Mouse (Mus musculus) brain, embryonic 14.5 days (tissue): ENCODE results near the gene Unc119b. TPM values are rescaled to one million over a fixed set of nuclear protein-coding genes. Genes with fewer than 3 reads are reported as not detected.
"Not testable (repeated sequence)": the region's sequence is repeated elsewhere in the genome, so short reads cannot be mapped to it uniquely, and the experiment has no call there.

Experiments
- DNase-seq: peaks from one replicate; pipeline ENCODE4 v3.0.0-alpha.2; 2011; ENCODE audit warnings: low read depth
- CTCF ChIP-seq: fragments of 200-500 bp; IDR thresholded peaks from 2 replicates; pipeline ENCODE4 v1.5.1; 2012; ENCODE audit warnings: inconsistent platforms, mild to moderate bottlenecking, moderate library complexity, borderline replicate concordance; ENCODE audit not compliant: insufficient read depth, insufficient read length; ENCODE audit errors: extremely low read depth
- POLR2A ChIP-seq: fragments of 200-500 bp; IDR thresholded peaks from 2 replicates; pipeline ENCODE4 v1.6.1; 2012; ENCODE audit warnings: mild to moderate bottlenecking, inconsistent platforms, borderline replicate concordance; ENCODE audit not compliant: poor library complexity, insufficient read depth, insufficient read length, severe bottlenecking; ENCODE audit errors: extremely low read depth
- polyA plus RNA-seq: library from polyadenylated mRNA; depleted of rRNA; stranded (reverse); fragments of >200 nt; gene quantifications from 2 replicates; pipeline ENCODE4 v1.2.3, GENCODE M21; 2012; rRNA removed

The Unc119b gene
- polyA plus RNA-seq, 1 experiment: 49.7 TPM

DNA sequence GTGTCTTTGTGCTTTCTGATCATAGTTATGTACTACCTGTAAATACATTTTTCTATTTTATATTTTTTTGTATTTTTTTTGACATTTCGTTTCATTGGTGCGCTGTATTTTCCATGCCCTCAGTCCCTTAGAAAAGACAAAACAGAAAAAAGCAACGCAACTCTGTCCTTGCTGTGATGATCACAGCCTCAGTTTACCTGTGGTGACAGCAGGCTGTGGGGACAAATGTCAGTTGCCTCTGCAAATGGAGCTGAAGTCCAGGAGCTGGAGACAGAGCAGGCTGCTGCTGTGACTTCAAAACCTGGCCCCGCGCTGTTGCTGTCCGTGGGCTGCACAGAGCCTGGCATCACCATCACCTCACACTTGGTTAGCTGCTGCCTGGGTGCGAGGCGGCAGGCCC lies 36.6 kb downstream of the Unc119b start, which contains the start of gene Gm10401:
Gene Gm10401, minus strand, starts transcription at position 101 of the 400 bp plus-strand sequence.
- DNase-seq: no peak
- TF ChIP-seq CTCF: no peak
- no peak for TF ChIP-seq POLR2A

DNA sequence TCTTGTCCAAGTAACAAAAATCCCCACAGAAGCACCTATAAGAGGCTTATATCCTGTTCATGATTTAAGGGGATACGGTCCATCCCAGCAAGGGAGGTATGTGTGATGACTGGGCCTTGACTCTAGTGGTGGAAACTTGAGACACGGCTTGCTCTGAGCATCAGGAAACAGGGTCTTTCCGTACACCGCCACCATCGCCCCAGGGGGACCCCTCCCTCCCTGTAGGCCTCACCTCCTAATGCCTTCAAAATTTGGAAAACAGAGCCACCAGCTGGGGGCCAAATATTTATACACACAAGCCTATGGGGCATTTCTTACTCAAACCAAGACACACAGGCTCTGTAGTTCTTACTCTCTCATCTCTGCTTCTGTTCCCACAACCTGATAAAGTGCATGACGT lies 43.0 kb downstream of the Unc119b start:
- no peak for DNase-seq
- TF ChIP-seq CTCF (no peak), POLR2A (no peak)

DNA sequence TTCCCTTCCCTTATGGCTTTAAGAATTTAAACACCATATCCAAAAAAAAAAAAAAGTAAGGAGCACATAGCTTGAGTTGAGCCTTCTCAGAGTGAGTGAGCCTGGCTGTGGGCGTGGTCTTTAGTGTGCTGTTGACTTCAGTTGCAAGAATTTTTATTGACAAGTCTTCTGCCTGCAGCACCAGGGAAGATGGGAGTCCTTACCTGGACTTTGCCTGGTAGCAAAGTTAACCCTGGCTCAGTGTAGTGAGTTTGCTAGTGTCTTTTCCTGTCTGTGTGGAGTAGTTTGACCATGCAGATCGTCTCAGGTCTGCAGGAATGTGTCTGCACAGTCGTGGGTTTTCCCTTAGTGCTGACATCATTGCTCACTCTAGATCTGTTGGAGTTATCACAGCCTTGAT lies 43.8 kb downstream of the Unc119b start:
- DNase-seq: no peak
- TF ChIP-seq POLR2A (no peak), CTCF (no peak)

DNA sequence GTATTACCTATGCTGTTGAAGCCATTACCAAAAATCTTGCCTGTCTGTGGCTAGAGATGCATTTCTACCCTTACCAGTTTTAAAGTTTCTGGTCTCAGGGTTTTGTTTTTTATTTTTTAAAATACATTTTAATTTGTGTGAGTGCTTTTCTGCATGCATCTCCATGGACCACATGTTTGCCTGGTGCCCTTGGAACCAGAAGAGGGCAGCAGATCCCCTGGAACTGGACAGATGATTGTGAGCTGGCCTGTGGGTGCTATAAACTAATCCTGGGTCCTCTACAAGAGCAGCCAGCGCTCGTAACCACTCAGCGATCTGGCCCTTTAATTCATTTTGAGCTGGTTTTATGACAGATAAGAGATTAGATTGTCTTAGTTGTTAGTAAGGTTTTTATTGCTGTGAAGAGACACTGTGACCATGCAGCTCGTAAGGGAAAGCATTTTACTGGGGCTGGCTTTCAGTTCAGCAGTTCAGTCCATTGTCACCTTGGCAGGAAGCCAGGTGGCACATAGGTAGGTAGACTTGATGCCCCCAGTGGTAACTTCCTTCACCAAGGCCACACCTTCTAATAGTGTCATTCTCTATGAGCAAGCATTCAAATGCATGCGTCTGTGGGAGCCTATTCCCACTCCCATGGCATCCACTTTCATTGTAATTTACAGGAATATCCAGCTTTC lies 45.0 kb downstream of the Unc119b start:
- peak; percentile 9; the same call in 1 of the 2 replicates for TF ChIP-seq CTCF
- no peak for TF ChIP-seq POLR2A
- no peak for DNase-seq

DNA sequence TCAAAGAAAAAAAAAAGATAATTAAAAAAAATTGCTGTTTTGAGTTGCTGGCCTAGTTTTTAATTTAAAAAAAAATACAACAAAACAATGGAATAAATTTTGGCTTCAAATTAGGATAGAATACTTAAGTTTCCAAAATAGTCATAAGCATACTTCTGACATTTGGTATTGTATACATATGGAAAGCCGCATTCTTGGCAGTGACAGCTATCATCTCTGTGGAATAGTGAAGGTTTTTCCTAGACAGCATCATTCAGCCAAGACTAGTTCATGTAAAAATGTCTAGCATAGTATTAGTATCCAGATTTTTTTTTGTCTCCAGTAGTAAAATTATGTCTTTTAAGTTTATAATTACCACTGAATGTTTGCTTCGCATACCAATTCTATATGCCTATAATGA lies 49.1 kb downstream of the Unc119b start:
- no peak for DNase-seq
- TF ChIP-seq POLR2A: no peak
- TF ChIP-seq CTCF: no peak

DNA sequence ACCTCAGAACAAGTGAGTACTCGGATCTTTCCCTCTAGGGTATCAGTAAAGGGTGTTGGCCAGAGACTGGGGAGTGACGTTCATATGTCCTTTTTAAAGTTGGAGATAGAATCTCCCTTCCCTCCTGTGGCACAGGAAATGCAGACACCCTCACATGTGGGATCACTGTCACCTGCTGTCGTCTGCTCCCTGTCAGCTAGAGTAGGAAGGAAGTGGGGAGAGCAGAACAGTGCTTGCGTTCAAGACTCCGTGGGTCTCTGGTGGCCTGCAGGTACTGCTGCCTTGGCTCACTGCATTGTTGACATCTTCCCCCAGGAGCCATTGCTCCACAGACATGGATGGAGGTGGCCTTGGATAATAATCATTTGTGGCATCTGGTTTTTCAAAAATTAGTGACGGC lies 51.3 kb downstream of the Unc119b start:
- no peak for DNase-seq
- TF ChIP-seq POLR2A (no peak), CTCF (no peak)

DNA sequence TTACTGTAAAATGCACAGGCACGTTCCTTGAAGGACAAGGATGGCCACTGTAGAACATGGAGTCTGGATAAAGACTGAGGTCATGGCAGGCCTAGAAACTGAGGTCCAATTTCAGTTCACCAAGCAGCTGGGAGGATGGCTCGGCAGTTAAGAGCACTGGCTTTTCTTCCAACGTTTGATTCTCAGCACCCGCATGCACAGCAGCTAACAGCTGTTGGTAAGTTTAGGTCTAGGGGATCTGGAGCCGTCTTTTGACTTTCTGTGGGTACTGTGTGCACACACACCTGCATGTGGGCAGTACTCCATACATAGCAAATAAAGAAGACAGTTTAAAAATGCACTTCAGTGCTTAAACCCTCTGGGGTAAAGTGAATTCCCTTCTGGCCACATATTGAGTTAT lies 53.1 kb downstream of the Unc119b start:
- DNase-seq: no peak
- TF ChIP-seq POLR2A: no peak
- TF ChIP-seq CTCF: no peak

DNA sequence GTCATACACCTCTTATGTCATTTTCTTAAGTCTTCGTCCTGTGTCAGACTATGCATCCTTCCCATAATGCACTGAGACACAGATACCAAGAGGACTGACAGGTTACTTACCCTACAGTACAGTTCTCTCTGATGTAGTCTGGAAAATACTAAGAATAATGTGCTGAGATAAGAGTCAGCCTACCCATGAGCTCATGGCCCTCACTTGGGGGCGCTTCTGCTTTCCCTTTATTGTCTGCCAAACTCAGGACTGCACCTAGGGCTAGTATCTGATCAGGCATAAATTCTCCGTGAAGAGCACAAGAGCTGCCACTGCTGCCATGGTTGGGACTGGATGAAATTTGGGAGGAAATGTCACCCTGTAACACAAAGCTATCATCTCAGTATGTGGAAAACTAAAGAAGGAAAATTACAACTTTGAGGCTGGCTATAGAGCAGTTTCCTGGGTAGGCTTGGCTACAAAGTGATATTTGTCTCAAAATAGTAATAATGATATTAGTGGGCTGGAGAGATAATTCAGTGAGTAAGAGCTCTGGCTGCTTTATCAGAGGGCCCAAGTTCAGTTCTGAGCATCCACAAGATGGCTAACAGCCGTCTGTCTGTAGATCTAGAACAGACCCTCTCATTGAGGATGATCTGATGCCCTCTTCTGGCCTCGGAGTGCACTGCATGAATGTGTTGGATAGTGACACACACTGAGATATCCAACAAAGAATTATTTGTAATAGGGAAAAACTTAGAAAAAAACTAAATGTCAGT lies 58.5 kb downstream of the Unc119b start:
- peak; percentile 63 for DNase-seq
- TF ChIP-seq CTCF (peak; percentile 67; the same call in 1 of the 2 replicates), POLR2A (no peak)

DNA sequence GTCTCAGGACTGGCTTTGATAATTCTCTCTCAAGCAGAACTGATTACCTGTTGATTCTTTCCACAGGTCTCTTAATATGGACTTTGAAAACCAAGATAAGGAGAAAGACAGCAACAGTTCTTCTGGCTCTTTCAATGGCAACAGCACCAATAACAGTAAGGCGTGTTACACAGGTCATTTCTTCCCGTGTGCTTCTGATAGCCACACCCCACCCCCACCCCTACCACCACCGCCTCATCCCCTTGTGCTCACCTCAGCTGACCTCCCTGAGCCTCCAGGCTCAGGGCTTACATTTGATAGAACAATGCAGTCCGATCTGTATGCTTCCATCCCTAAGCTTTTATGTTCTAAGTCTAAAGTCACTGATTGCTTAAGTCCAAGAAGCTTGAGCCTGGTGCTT lies 60.0 kb downstream of the Unc119b start:
- TF ChIP-seq CTCF: no peak
- no peak for TF ChIP-seq POLR2A

DNA sequence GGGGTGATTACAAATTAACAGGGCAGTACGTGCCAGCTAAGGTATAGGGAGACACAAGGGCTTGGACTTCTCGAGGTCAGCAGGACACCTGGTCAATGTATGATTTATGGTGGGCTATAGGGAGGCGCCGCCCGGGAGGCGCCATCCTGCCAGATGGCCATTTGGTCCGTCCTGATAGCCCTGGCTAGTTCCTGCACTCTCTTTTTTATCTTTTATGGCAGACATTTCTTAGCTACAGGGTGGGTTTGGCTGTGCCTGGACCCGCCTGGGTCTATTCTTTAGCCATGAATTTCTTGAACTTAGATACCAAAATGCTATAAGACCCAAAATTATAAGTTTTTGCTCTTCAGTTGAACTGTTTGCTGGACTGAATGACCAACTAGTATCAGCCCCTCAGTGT lies 61.5 kb downstream of the Unc119b start:
- DNase-seq: not testable (repeated sequence)

More for the DNA sequence above, 60.0 kb downstream of the Unc119b start:
- DNase-seq: no peak

Other genes with a start within 250 kb of the Unc119b start
- gene Oasl2, start 238.0 kb downstream of the Unc119b start, polyA plus RNA-seq: 1.5 and 3.3 TPM in 2 replicates
- gene Oasl1, start 211.7 kb downstream of the Unc119b start, polyA plus RNA-seq: 0.21 and 0.42 TPM in 2 replicates
- gene 2210016L21Rik, start 192.8 kb downstream of the Unc119b start, polyA plus RNA-seq: 69.2 and 72.7 TPM in 2 replicates
- gene Hnf1a, start 163.9 kb downstream of the Unc119b start, polyA plus RNA-seq: not detected in 2 replicates
- gene Sppl3, start 123.8 kb downstream of the Unc119b start, polyA plus RNA-seq: 129 TPM in 2 replicates
- not detected in 2 replicates for gene Gm10401, start 36.7 kb downstream of the Unc119b start, polyA plus RNA-seq
- gene Acads, start 15.6 kb downstream of the Unc119b start, polyA plus RNA-seq: 25.1 and 27.0 TPM in 2 replicates
- 63.6 and 80.4 TPM in 2 replicates for gene Mlec, start 23.2 kb upstream of the Unc119b start, polyA plus RNA-seq
- 28.6 and 32.9 TPM in 2 replicates for gene Cabp1, start 59.4 kb upstream of the Unc119b start, polyA plus RNA-seq
- 57.0 and 82.5 TPM in 2 replicates for gene Pop5, start 100.9 kb upstream of the Unc119b start, polyA plus RNA-seq
- 200 and 220 TPM in 2 replicates for gene Rnf10, start 137.9 kb upstream of the Unc119b start, polyA plus RNA-seq
- 15.7 and 20.5 TPM in 2 replicates for gene Coq5, start 144.7 kb upstream of the Unc119b start, polyA plus RNA-seq
- gene Dynll1, start 166.0 kb upstream of the Unc119b start, polyA plus RNA-seq: 602 and 608 TPM in 2 replicates
- gene Srsf9, start 192.2 kb upstream of the Unc119b start, polyA plus RNA-seq: 91.9 and 105 TPM in 2 replicates
- gene Gatc, start 206.2 kb upstream of the Unc119b start, polyA plus RNA-seq: 26.7 and 36.9 TPM in 2 replicates
- gene Triap1, start 206.2 kb upstream of the Unc119b start, polyA plus RNA-seq: 25.6 and 30.3 TPM in 2 replicates
- 1,091 and 1,648 TPM in 2 replicates for gene Cox6a1, start 214.0 kb upstream of the Unc119b start, polyA plus RNA-seq